Mouse (Mus musculus) embryonic fibroblast, embryonic 13.5 days (primary cell): Measurements from ENCODE around the gene Opa3.

Source experiments
- CTCF ChIP-seq: IDR thresholded peaks from 2 replicates; pipeline ENCODE4 v1.5.1; 2011; ENCODE audit warnings: mild to moderate bottlenecking, control low read depth, low read length, moderate library complexity, borderline replicate concordance; ENCODE audit not compliant: insufficient read depth
- POLR2A ChIP-seq: IDR thresholded peaks from 2 replicates; pipeline ENCODE4 v1.6.1; 2011; ENCODE audit warnings: low read depth, mild to moderate bottlenecking, control low read depth, low read length, moderate library complexity

- no peak for TF ChIP-seq CTCF
- TF ChIP-seq POLR2A = no peak
These were observed 18.1 kb upstream of the Opa3 start for GRCm38 (mm10) chr7:19210010-19210409.
